Mouse (Mus musculus): ENCODE measurements around the gene Gm49450.

The Gm49450 gene

GRCm38 (mm10) chr15:98953401-98954356, at the start of gene Gm49450, which contains the start of gene Tuba1a:
Gm49450 (minus strand) TSS chr15:98953551.
Tuba1a (minus strand) TSS chr15:98953703.
- DNase-seq (ENCODE audit: low read depth), result peak; percentile 73

- DNase-seq (ENCODE audit: low read depth), result no peak
Observed at GRCm38 (mm10) chr15:99001451-99001931, 48.1 kb upstream of the Gm49450 start.

- DNase-seq (ENCODE audit: low read depth), result peak; percentile 65
Observed at GRCm38 (mm10) chr15:99000535-99001283, 47.4 kb upstream of the Gm49450 start.

DNA sequence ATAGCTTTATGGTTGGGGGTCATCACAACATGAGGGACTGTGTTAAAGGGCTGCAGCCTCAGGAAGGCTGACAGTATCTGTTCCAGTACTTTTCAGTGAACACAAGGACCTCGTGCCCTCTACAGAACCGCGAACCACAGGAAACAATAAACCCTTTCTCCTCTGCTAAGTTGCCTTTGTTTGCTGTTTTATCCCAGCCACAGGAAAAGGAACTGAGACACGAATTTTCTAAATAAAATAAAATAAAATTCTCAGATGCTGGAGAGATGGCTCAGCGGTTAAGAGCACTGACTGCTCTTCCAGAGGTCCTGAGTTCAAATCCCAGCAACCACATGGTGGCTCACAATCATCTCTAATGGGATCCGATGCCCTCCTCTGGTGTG, 45.4 kb upstream of the Gm49450 start:
- no peak for DNase-seq (ENCODE audit: low read depth)

DNA sequence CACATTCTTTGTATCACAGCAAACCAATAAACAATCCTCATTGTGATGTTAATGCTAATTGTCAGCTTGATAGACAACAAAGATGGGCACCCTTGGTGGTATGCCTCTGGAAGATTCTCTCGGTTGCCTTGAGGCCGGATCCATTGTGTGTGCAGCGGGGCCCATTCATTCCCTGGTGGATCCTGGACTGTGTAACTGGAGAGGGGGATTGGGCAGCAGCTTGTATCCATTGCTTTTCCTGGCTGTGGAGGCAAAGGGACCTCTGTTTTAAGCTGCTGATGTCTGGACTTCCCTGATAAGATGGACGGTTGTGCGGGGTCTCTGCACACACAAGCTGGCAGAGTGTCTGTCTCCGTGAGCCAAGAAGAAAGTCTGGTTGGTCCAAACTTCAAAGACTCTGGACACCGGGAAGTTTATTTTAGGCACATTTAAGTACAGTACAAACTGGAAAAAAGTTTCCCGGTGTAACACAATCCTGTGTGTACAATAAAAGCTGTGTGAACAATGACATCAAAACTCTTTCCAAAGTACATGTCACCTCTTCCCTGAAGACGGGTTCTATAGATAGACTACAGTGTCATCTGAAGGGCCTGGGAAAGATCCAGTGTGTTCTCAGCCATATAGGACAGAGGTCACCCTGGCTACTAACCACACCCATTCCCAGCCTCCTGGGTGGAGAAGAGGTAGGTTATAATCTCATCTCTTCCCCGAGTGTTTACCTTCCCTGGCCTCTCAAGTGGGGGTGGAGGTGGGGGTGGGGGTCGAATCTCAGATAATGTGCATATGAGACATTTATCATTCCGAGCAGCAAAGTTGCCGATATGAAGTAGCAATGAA, 44.8 kb upstream of the Gm49450 start:
- DNase-seq (ENCODE audit: low read depth), result no peak

GRCm38 (mm10) chr15:98996840-98997239, 43.5 kb upstream of the Gm49450 start:
- no peak for DNase-seq (ENCODE audit: low read depth)

- DNase-seq (ENCODE audit: low read depth), result no peak
Observed at GRCm38 (mm10) chr15:98994957-98995520, 41.7 kb upstream of the Gm49450 start.

DNA sequence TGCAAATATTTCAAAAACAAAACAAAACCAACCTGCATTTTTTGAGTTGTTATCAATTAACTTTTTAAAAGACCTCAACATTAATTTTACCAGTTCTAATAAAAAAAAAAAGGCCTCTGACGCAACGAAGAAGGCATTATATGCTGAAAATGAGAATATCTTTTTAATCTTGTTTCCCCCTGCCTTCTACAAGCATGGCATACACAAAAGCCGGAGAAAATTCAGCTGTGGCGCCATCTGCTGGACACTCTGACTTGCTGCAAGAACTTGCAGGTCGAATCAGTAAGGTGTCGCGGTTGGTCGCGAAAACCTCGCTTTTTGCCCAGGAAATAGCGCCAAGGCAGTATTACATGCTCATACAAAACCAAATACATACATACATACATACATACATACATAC, 40.5 kb upstream of the Gm49450 start:
- peak; percentile 87 for DNase-seq (ENCODE audit: low read depth)

DNA sequence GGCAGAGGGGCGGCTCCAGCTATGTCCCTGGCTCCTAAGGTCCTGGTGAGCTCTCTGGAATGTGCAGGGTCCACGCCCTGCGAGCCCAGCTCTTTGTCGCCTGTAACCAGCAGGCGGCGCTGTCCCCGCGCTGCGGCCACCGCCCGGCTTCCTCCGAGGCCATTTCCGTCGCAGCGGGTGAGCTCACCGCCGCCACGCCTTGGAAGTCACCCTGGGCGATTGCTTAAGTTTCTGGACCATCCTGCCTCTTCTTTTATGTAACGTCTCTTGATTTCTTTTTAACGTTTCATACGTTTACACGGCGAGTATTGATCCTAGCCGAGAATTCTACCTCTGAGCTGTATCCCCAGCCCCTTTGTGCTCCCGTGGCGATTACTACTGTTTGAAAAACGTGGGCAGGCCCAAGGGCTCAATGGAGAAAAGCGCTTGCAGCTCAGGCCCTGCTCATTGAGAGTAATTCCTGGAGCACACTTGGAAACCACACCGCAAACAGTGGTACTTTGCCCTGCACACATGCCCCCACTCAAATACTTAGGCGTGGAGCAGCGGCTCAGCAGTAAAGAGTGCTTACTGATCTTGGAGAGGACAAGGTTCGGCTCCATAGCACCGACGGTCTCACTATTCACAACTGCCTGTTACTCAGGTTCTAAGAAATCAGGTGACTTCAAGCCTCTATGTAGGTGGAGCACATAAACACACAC, 39.9 kb upstream of the Gm49450 start:
- peak; percentile 85 for DNase-seq (ENCODE audit: low read depth)

DNA sequence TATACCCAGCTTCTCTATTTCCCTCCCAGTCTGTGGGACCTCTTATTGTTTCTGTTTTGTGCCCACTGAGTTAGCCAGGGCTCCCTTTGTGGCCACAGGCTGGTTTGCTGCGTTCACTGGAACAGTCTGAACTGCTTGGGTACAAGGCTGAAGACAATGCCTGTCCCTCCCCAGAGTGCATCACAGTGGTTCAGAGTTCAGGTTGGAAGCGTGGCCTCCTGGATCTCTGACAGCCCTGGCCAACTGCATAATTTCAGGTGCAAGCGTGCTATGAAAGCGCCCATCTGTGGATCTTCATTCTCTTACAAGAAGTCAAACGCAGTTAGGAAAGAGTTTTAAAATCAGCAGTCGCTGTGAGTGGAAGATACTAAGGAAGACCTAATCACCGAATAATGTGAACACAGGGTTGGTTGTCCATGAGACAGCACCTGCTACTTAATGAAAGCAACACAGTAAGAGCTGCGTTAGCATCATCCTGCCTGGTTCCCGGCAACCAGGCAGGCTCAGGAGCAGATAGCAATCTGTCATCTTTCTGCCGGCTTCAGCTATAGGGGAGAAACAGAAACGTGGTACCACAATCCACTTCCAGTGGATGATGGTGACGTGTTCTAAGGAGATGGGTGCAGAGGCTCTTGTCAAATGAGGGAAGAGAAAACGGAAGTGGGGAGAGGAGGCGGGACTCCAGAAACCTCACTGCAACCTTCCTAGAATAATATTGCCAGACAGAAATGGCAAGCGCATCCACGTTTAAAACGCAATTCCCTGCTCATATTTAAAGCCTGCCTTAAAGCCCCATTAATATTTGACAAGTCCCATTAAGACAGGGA, 38.9 kb upstream of the Gm49450 start:
- DNase-seq (ENCODE audit: low read depth), result peak; percentile 59

DNA sequence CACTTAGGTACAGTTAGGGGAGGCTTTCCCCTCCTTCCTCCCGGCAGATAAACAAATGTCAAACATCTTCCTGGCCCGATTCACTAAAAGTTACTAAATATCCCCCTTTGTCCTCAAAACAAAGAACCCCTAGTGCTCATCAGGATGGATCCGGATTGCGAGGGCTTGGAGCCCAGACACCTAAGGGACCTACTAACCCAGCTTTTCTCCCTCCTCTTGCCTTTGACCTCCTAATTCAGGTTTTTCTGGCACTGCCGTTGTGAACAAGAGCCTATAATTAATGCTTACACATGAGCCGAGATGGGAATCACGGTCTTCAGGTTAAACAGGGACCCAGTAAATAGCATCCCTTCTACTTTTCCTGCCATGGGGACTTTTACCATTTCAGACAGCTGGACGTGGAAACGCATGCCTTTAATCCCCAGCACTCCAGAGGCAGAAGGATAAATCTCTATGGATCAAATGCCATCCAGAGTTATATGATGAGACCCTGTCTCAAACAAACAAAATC, 38.2 kb upstream of the Gm49450 start:
- no peak for DNase-seq (ENCODE audit: low read depth)

DNA sequence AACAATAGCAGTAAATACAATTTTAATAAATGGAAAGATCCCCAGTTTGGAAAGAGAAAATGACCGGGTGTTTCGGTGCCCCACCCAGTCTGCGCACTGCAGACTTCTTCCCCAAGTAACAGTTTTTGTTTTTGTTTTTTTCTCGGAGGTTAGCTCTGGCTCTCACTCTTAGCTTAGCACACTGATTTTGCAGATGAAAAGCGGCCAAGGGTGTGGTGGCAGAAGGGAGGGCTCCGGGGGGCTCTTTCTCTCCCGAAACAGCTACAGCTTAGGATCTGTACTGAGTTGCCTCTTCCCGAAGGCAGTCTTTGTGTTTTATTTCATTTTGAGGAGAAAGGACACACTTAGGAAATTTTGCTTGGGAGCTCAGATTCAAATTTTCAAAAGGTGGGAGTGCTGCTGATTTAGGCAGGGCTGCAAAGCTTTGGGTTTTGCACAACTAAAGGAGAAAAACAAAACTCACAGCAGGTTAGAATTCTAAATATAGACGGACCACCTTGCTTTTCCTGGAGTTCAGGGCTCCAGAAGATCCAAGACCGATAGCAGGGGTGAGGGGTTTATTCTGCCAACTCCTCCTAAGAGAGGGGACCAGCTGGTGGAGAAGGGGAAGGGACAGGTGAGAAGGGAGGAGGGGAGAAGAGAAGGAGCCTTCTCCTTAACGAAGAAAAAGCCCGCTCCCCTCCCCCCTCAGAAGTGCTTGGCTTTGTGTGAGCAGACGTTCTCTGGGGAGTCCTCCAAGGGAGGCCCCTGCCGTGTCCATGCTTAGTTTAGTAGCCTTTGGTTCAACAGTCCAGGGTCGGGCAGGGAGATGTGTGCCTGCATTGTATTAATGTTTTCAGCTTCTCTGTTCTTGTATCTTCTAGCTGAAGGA, 37.6 kb upstream of the Gm49450 start:
- DNase-seq (ENCODE audit: low read depth), result no peak

GRCm38 (mm10) chr15:98989701-98990430, 36.5 kb upstream of the Gm49450 start:
- no peak for DNase-seq (ENCODE audit: low read depth)

DNA sequence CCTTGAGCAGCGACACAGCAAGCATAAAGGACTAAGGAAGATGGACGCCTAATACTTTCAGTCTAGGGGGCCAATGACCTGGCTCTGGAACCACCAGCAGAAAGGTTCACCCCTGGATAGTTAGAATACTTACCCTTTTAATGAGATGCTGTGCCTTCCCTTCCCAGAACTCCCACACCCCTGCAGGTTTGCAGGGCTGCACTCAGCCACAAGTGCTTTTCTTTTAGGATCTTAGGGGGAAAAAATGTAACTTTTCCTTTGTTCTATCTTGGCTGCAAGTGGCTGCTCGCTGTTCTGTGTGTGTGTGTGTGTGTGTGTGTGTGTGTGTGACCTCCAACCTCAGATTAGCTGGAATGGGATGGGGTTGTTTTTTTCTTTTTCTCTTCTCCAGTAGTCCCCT, 35.4 kb upstream of the Gm49450 start:
- no peak for DNase-seq (ENCODE audit: low read depth)

DNA sequence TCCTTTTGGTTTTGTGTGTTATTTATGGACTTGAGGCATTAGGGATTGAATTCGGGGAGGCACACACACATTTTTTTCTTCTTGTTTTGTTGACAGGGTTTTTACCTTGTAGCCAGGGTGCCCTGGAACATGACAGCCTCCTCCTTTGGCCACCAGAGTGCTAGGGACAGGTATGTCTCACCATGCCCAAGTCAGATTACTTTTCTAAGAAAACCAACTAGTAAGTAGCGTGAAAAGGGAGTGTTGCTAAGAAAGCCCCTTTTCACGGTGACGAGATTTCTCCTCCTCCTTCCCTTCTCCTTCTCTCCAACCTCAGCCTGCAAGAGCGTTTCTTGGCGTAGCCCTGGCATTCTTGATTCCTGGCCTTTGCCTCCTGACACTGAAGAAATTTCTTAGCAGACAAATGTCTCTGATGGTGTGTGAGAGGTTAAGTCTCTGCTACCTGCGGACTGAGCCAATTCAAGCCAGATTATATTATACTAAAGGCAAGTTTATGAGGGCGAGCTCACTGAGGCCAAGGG, 34.4 kb upstream of the Gm49450 start:
- DNase-seq (ENCODE audit: low read depth), result no peak

DNA sequence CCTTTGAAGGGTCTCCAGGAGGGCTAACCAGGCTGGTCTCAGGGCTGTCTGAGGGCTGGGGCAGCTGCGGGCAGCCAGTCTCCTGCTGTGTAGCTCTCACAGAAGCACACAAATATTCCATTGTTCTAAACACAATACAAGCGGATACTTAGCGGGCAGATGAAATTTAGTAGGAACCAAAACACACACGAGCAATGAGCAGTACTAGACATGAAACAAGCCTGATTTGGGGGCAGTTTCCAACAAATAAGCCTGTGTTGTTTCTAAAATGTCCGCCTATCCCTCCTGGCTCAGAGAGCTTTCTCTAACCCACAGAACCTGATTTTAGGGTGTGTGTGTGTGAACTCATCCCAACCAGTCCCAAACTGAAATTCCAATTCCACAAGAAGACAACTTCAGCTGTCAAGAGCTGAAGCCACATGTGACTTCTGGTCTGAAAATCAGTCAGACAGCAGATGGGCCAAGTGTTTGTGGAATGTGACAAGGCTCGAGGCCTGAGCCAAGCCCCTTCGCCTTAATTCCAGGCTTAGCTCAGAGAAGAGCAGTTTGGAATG, 33.8 kb upstream of the Gm49450 start:
- no peak for DNase-seq (ENCODE audit: low read depth)

DNA sequence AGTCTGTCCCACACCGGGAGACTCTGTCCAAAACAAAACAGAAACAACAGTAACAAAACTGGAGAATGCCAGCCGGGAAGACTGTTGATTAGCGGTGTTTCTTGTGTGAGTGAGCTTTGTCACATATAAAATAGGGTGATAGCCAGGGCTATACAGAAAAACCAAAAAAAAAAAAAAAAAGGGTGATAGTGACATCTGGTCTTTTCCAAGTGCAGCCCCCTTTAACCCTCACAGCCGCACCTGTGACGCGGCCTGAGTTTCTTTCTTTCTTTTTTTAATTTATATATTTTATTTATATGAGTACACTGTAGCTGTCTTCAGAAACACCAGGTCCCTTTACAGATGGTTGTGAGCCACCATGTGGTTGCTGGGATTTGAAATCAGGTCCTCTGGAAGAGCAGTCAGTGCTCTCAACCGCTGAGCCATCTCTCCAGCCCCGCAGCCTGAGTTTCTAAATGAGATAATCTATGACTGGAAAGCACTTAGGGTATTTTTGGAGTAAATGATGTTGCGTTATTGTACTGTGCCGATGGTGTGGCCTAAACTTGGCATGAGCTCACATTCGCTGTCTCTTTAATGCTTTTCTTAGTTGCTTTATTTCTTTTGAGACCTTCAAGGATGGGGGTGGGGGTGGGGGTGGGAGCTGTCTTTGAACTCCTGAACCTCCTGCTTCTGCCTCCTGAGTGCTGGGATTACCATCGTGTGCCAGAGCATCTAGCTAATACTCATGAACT, 32.8 kb upstream of the Gm49450 start:
- no peak for DNase-seq (ENCODE audit: low read depth)

All from c-Kit-positive CD71-negative TER-119-negative erythroid progenitor cells, embryonic 14.5 days (primary cell).